Mouse (Mus musculus): ENCODE results near the gene 1600002K03Rik.
A peak's percentile ranks its signal among the peaks of the same experiment; 100 is the strongest.
"Not testable (repeated sequence)": the region's sequence is repeated elsewhere in the genome, so short reads cannot be mapped to it uniquely, and the experiment has no call there.

1600002K03Rik gene

GRCm38 (mm10) chr10:80187739-80188138 lies 15.0 kb downstream of the 1600002K03Rik start:
- DNase-seq (ENCODE audit: inconsistent ontology term), result no peak

DNA sequence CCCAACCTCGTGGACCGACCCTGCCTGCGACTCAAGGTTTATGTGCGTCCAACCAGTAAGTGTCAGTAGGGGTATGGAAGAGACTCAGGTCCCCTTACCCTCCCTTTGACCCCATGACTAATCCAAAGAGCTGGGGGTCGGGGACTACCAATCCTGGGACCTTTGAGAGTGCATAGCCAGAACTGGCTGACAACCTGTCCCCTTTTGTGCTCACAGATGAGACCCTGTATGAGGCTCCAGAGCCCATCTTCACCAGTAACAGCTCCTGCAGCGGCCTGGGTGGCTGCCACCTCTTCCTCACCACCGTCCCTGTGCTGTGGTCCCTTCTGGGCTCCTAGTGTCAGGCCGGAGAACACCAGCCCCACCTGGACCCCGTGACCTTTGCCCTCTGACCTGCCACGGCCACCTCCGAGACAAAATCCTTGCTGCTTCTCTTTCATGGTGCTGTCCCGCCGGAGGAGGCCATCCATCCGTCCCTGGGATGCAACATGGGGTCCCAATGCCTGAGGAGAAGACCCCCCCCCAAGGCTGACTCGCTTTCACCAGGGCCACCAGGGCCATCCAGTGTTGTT lies 15.8 kb downstream of the 1600002K03Rik start:
- no peak for DNase-seq (ENCODE audit: inconsistent ontology term)

GRCm38 (mm10) chr10:80189999-80190398 lies 17.3 kb downstream of the 1600002K03Rik start:
- DNase-seq (ENCODE audit: inconsistent ontology term), result no peak

- peak; percentile 80 for DNase-seq (ENCODE audit: inconsistent ontology term)
Measured at GRCm38 (mm10) chr10:80190491-80191051, 17.8 kb downstream of the 1600002K03Rik start.

DNA sequence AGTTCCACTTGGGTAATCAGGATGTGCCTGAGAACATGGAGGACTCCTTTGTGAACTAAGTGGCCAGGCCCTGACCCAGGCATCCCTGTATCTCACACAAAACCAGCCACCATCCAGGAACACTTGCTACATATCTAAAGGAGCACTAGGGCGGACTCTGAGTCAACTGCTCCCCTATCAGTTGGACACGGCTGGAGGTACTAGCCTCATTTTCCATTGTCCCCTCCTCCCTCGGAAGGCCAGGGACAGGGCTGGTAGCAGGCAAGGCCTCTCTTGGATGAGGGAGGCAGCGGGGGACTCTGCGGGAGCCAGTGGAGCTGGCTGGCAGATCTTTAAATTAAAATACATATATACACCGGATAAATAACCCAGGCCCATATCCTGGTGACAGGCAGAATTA lies 21.2 kb downstream of the 1600002K03Rik start:
- DNase-seq (ENCODE audit: inconsistent ontology term), result no peak

- DNase-seq (ENCODE audit: inconsistent ontology term), result no peak
Measured at GRCm38 (mm10) chr10:80194441-80194840, 21.7 kb downstream of the 1600002K03Rik start.

GRCm38 (mm10) chr10:80196167-80196566 lies 23.4 kb downstream of the 1600002K03Rik start:
- no peak for DNase-seq (ENCODE audit: inconsistent ontology term)

- DNase-seq (ENCODE audit: inconsistent ontology term), result no peak
Measured at GRCm38 (mm10) chr10:80196778-80197581, 24.2 kb downstream of the 1600002K03Rik start.

- peak; percentile 75 for DNase-seq (ENCODE audit: inconsistent ontology term)
Measured at GRCm38 (mm10) chr10:80199440-80200008, 26.8 kb downstream of the 1600002K03Rik start.

DNA sequence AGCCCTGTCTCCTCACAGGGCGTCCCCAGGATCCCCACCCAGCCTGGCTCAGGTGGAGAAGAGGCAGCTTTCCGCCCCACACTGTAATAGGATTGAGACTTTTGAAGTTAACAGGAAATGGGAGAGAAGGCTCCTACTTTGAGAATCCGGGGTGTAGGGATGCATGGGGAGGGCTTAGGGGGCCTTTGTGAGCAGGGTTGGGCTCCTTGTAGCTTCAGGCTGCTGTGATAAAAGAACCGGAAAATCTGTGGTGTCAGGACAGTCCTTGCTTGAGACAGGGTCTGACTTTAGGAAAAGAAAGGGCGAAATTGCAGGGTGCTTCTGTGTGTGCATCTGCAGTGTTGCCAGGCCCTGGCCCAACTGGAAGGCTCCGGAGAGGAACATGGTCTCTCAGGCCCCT lies 27.7 kb downstream of the 1600002K03Rik start:
- no peak for DNase-seq (ENCODE audit: inconsistent ontology term)

DNA sequence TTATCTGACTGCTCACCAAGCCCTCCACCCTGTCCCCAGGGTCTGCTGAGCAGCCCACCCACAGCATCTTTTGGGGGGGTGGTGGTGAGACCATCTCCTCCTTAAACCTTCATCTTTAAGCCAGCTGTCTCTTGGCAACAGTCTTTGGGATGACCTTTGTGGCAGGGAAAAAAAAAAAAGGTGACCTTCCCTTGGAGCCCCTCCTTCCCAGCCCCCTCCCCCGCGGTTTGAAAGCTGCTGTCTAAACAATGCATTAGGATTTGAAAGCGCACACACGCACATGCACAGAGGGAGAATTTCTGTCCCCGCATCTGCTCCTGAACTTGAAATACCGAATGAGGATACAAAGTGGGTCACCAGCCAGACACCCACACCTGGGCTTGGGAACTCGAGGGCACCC lies 31.3 kb downstream of the 1600002K03Rik start:
- no peak for DNase-seq (ENCODE audit: inconsistent ontology term)

GRCm38 (mm10) chr10:80207201-80207600 lies 34.5 kb downstream of the 1600002K03Rik start:
- DNase-seq (ENCODE audit: inconsistent ontology term), result no peak

DNA sequence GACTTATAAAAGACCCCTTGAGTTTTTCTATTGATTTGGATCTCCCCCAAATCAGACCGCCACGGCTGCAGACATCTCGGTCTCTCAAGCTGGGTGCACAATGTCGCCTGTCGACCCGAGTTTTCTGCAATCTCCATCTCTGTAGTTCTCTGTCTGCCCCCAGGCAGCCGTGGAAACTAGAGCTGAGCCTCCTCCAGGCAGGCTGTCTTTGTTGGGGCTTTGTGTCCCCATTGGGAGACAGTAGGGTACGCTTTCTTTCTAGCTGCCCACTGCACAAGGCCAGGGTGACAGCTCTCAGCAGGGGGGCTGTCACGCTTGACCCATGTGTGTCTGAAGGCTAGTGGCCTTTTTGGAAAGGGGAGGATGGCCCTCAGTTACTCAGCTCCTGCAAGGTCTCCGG lies 34.9 kb downstream of the 1600002K03Rik start:
- DNase-seq (ENCODE audit: inconsistent ontology term), result no peak

GRCm38 (mm10) chr10:80208248-80208647 lies 35.5 kb downstream of the 1600002K03Rik start:
- no peak for DNase-seq (ENCODE audit: inconsistent ontology term)

- DNase-seq (ENCODE audit: inconsistent ontology term), result peak; percentile 17
Measured at GRCm38 (mm10) chr10:80208841-80209371, 36.2 kb downstream of the 1600002K03Rik start.

DNA sequence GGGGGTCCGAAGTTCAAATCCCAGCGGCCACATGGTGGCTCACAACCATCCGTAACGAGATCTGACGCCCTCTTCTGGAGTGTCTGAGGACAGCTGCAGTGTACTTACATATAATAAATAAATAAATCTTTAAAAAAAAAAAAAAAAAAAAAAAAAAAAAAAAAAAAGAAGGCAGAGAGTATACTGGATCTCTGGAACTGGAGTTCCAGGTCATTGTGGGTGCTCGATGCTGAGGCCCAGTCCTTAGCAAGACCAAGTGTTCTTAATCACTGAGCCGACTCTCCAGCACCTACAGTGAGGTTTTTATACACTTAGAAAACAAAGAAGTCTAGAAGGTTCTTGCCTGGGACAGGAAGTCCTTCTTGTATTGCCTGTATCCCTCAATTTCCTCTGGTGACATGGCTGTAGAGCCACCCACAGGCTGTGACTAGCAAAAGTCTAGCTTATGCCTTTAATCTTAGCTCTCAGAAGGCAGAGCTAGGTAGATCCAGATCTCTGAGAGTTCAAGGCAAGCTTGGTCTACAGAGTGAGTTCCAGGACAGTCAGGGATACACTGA lies 38.9 kb downstream of the 1600002K03Rik start:
- not testable (repeated sequence) for DNase-seq (ENCODE audit: inconsistent ontology term)

DNA sequence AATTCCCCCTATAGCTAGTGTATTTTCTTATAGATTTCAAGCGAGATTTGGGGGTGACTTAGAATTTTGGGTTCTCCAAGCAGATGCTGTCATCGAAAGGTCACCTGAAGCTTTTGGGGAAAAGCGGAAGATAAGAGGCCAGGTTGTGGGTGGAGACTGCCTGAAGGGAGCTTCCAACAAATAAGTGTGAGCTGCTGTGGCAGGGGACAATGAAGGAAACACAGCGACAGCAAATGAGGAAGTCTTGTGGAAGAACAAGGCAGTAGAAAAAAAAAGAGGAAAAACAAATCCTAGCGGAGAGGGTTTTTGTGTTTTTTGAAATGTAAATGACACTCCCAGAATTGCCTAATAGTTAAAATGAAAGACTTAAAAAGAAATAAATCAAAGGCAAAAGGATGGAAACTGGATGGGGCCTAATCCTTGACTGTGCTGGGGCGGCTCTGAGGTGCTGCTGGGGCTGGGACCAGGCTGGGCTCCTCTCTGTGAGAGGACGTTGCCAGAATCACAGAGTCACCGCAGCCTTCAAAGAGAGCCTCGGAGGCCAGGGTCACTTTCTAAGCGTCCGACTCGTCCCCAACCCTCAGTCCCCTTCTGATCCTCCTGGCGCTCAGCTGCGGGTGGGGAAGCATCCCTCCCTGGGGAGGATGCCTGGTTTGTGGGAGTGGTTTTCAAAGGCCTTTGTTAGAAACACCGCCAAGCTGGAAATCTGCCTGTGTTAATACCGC lies 42.5 kb downstream of the 1600002K03Rik start:
- no peak for DNase-seq (ENCODE audit: inconsistent ontology term)

DNA sequence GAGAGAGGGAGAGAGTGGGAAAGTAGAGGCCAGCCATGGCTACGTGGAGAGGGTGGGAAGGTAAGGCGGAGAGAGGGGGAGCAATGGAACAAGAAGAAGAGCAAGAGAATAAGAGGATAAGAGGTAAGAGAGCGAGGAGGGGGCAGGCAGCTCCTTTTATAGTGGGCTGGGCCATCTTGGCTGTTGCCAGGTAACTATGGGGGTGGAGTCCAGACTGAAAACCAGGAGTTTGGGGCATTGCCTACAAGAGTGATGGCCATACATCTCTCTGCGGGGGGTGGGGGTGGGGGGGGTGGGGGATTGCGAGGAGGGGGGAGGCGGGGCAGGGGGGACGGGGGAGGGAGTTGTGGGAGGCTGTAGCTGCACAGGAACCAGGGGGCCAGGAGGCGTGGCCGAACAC lies 47.9 kb downstream of the 1600002K03Rik start:
- no peak for DNase-seq (ENCODE audit: inconsistent ontology term)

- not testable (repeated sequence) for DNase-seq (ENCODE audit: inconsistent ontology term)
Measured at GRCm38 (mm10) chr10:80223137-80223536, 50.4 kb downstream of the 1600002K03Rik start.

All from Muller cell, postnatal 12 days (primary cell).